Mouse (Mus musculus) NIH3T3 (cell line): Measurements from ENCODE around the gene Rnf24.

Experiments
- DNase-seq: peaks from one replicate; pipeline ENCODE4 v3.0.0-alpha.2; 2012; ENCODE audit warnings: low read depth

Rnf24 gene

GRCm38 (mm10) chr2:131352747-131353563 is at the start of gene Rnf24:
Rnf24 (minus strand) TSS chr2:131352892.
- peak; percentile 98 for DNase-seq

GRCm38 (mm10) chr2:131401794-131402495 is 49.3 kb upstream of the Rnf24 start:
- DNase-seq: peak; percentile 76

- no peak for DNase-seq
Measured at GRCm38 (mm10) chr2:131400846-131401245, 48.2 kb upstream of the Rnf24 start.

- no peak for DNase-seq
Measured at GRCm38 (mm10) chr2:131397323-131397848, 44.7 kb upstream of the Rnf24 start.

GRCm38 (mm10) chr2:131386350-131386962 is 33.8 kb upstream of the Rnf24 start:
- peak; percentile 52 for DNase-seq

GRCm38 (mm10) chr2:131385176-131385575 is 32.5 kb upstream of the Rnf24 start:
- DNase-seq: no peak

- DNase-seq: no peak
Measured at GRCm38 (mm10) chr2:131379541-131379940, 26.8 kb upstream of the Rnf24 start.

- no peak for DNase-seq
Measured at GRCm38 (mm10) chr2:131378872-131379271, 26.2 kb upstream of the Rnf24 start.

- DNase-seq: no peak
Measured at GRCm38 (mm10) chr2:131377055-131377454, 24.4 kb upstream of the Rnf24 start.

- no peak for DNase-seq
Measured at GRCm38 (mm10) chr2:131373656-131374055, 21.0 kb upstream of the Rnf24 start.

- DNase-seq: peak; percentile 72
Measured at GRCm38 (mm10) chr2:131372276-131372877, 19.7 kb upstream of the Rnf24 start.

GRCm38 (mm10) chr2:131371811-131372210 is 19.1 kb upstream of the Rnf24 start:
- DNase-seq: peak; percentile 77

GRCm38 (mm10) chr2:131370828-131371227 is 18.1 kb upstream of the Rnf24 start:
- no peak for DNase-seq

- DNase-seq: no peak
Measured at GRCm38 (mm10) chr2:131364689-131365088, 12.0 kb upstream of the Rnf24 start.

- peak; percentile 16 for DNase-seq
Measured at GRCm38 (mm10) chr2:131358481-131358880, 5.8 kb upstream of the Rnf24 start.

- DNase-seq: no peak
Measured at GRCm38 (mm10) chr2:131354049-131354448, 1.4 kb upstream of the Rnf24 start.

GRCm38 (mm10) chr2:131353564-131353915 is 848 bp upstream of the Rnf24 start:
- DNase-seq: no peak

- DNase-seq: peak; percentile 15
Measured at GRCm38 (mm10) chr2:131351968-131352746, 535 bp downstream of the Rnf24 start.

- DNase-seq: no peak
Measured at GRCm38 (mm10) chr2:131351471-131351870, 1.2 kb downstream of the Rnf24 start.

- DNase-seq: no peak
Measured at GRCm38 (mm10) chr2:131350301-131350700, 2.4 kb downstream of the Rnf24 start.

- no peak for DNase-seq
Measured at GRCm38 (mm10) chr2:131345556-131345955, 7.1 kb downstream of the Rnf24 start.
